Mouse (Mus musculus) liver, embryonic 13.5 days (tissue): ENCODE results near the gene Rer1. TPM values are rescaled to one million over a fixed set of nuclear protein-coding genes. Genes with fewer than 3 reads are reported as not detected.

Experiments
- ATAC-seq: fragments of 200-750 bp; cut with Nextera tagmentation; 2 replicates; pipeline ENCODE4 v1.8.0; 2017; ENCODE audit warnings: low read depth, mild to moderate bottlenecking, moderate number of reproducible peaks, moderate library complexity
- DNase-seq: peaks from one replicate; pipeline ENCODE4 v3.0.0; 2022
- H3K27ac ChIP-seq: fragments of 300-500 bp; sonication (generic); 2 replicates; pipeline ENCODE4 v1.5.1; 2015; ENCODE audit warnings: moderate library complexity, mild to moderate bottlenecking, inconsistent platforms
- H3K27me3 ChIP-seq: fragments of 300-500 bp; sonication (generic); 2 replicates; pipeline ENCODE4 v1.6.1; 2015; ENCODE audit warnings: mild to moderate bottlenecking, inconsistent platforms
- H3K36me3 ChIP-seq: fragments of 300-500 bp; sonication (generic); 2 replicates; pipeline ENCODE4 v1.6.1; 2015; ENCODE audit warnings: mild to moderate bottlenecking, inconsistent platforms
- H3K4me1 ChIP-seq: fragments of 300-500 bp; sonication (generic); replicated peaks from 2 replicates; pipeline ENCODE4 v1.6.1; 2015; ENCODE audit warnings: inconsistent platforms
- H3K4me2 ChIP-seq: fragments of 300-500 bp; sonication (generic); 2 replicates; pipeline ENCODE4 v1.6.1; 2015; ENCODE audit warnings: inconsistent platforms, mild to moderate bottlenecking, moderate library complexity
- H3K4me3 ChIP-seq: fragments of 300-500 bp; sonication (generic); replicated peaks from 2 replicates; pipeline ENCODE4 v1.5.1; 2015; ENCODE audit warnings: mild to moderate bottlenecking, inconsistent platforms
- H3K9ac ChIP-seq: fragments of 300-500 bp; sonication (generic); 2 replicates; pipeline ENCODE4 v1.6.1; 2015; ENCODE audit warnings: mild to moderate bottlenecking, inconsistent platforms
- H3K9me3 ChIP-seq: fragments of 300-500 bp; sonication (generic); replicated peaks from 2 replicates; pipeline ENCODE4 v1.6.1; 2016; ENCODE audit warnings: inconsistent platforms
- WGBS: fragments of 180-500 bp; shearing (Covaris S2); methylation state at CpG from one replicate; pipeline ENCODE4 v1.1.7; 2015; ENCODE audit not compliant: insufficient replicate concordance; 5-methylcytosine and 5-hydroxymethylcytosine counted together
- polyA plus RNA-seq: library from polyadenylated mRNA; unstranded; fragments of >200 nt; fragmentation: Nextera tagmentation; extraction: Ambion mirVana; gene quantifications from 2 replicates; pipeline ENCODE4 v1.2.1, GENCODE M21; 2015

Gene Rer1
- polyA plus RNA-seq, 1 experiment from 2014 or later: 93.6 TPM

DNA sequence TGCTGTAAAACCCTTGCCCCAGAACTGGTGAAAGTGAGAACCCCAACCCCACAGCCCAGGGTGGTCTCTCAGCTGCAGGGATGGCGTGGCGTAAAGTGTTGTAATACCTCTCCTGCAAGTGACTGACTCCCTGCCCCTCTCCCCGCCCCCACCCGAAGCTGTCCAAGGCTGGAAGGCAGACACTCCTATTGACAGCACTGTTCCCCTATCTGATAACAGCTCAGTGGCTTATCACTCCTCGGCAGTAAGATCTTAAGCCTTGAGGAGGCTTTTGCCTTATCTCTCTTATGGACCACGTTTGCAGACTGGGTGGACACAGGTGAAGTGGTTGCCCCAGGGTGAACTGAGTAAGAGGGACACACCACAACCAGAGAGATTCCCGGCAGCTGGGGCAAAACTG, 39.1 kb upstream of the Rer1 start:
- Histone ChIP-seq H3K4me2 (no peak overlapping the region), H3K9ac (no peak overlapping the region), H3K9me3 (no peaks in the 10 kb centered on the region), H3K27ac (no peak overlapping the region), H3K4me1 (peaks cover 57% of the 10 kb centered on the region), H3K36me3 (no peaks in the 10 kb centered on the region), H3K4me3 (no peak overlapping the region), H3K27me3 (no peaks in the 10 kb centered on the region)
- ATAC-seq (peak; percentile 64), DNase-seq (no peak)
- WGBS: 17% methylated on average over 7 of the region's 7 CpGs

DNA sequence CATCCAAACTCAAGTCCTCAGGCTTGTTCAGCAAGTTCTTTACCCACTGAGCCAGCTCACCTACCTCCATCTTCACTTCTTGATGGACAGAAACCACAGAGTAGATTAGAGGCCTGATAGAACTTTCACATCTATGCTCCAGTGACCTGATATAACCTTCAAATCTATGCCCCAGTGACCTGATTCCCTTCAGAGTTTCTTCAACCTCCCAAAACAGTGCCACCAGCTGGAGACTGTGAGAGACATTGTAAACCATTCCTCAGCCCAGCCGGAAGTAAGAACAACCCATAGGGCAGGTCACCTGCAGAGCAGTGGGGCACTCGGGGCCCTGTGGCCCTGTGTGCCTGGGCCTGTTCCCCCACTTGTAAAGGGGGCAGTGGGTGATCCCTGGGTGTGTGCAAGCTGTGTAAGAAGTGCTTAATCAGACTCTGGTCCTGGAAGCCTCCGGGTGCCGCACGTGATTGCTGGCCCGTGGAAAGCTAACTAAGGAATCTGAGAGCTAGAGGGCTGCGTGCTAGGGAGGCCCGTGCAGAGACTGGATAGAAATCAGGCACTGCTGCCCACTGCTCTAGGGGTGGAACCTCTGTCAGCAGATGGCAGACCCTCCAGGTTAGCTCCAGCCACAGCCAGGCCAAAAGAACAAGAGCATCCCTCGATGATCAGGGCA, 37.8 kb upstream of the Rer1 start:
- ATAC-seq (no peak), DNase-seq (no peak)
- no peaks in the 10 kb centered on the region for H3K27me3 ChIP-seq
- H3K4me1 ChIP-seq: peaks cover 64% of the 10 kb centered on the region
- no peak overlapping the region for H3K4me2 ChIP-seq
- no peak overlapping the region for H3K27ac ChIP-seq
- 81% methylated on average over 9 of the region's 9 CpGs for whole genome bisulfite sequencing
- H3K36me3 ChIP-seq: no peaks in the 10 kb centered on the region
- H3K9ac ChIP-seq: no peak overlapping the region
- H3K4me3 ChIP-seq: no peak overlapping the region
- H3K9me3 ChIP-seq: no peaks in the 10 kb centered on the region

GRCm38 (mm10) chr4:155122444-155123040, 36.4 kb upstream of the Rer1 start:
- 57% methylated on average over 16 of the region's 16 CpGs for WGBS
- Histone ChIP-seq H3K4me3 (no peak overlapping the region), H3K9me3 (no peaks in the 10 kb centered on the region), H3K4me1 (peaks cover 76% of the 10 kb centered on the region), H3K4me2 (no peak overlapping the region), H3K27ac (no peak overlapping the region), H3K36me3 (no peaks in the 10 kb centered on the region), H3K27me3 (no peaks in the 10 kb centered on the region), H3K9ac (no peak overlapping the region)
- DNase-seq (no peak), ATAC-seq (no peak)

DNA sequence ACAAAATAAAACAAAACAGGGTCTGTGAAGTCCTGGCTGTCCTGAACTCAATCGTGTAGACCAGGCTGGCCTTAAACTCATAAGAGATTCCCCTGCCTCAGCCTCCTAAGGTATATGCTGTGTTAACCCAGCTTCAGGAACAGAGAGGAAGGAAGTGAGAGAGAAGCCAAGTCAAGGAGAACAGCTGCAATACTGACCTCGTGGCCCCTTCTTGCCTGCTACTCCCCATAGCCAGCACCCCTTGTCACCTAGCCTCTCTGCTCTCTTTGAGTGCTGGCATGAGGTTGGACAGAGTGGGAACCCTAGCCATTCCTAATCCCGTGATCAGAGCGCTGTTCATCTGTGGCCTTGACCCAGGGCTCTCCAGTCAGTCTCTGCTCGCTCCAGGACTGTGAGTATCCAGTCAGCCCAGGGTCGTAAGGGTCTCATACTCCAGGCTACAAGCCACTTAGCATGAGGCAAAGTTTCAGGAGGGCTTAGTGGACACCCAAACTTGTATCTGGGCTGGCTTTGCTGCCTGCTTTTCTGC, 35.8 kb upstream of the Rer1 start:
- no peak overlapping the region for H3K27ac ChIP-seq
- H3K4me2 ChIP-seq: no peak overlapping the region
- ATAC-seq: no peak
- H3K27me3 ChIP-seq: no peaks in the 10 kb centered on the region
- no peaks in the 10 kb centered on the region for H3K9me3 ChIP-seq
- no peak for DNase-seq
- no peak overlapping the region for H3K9ac ChIP-seq
- peaks cover 81% of the 10 kb centered on the region for H3K4me1 ChIP-seq
- no peak overlapping the region for H3K4me3 ChIP-seq
- no peaks in the 10 kb centered on the region for H3K36me3 ChIP-seq
- WGBS: 74% methylated on average over 6 of the region's 6 CpGs

DNA sequence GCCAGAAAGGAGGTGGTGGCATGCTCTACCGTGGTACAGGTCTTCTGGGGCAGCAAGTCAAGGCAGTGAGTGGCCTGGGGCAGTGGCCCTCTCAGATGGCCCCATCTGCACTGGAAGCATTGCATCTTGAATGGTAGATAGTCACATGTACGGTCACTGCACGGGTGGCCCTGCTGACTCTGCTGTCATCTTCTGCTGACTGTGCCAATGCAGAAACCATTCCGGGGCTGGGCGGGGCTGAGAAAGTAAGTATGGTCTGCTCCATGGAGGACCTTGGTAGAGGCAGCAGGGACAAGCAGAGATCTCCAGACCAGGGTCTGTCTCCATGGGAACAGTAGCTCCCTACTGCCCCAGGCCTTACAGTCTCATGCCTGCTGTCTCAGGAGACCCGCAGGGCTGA, 35.0 kb upstream of the Rer1 start:
- no peak for ATAC-seq
- Histone ChIP-seq H3K4me2 (no peak overlapping the region), H3K4me1 (peaks cover 84% of the 10 kb centered on the region)

DNA sequence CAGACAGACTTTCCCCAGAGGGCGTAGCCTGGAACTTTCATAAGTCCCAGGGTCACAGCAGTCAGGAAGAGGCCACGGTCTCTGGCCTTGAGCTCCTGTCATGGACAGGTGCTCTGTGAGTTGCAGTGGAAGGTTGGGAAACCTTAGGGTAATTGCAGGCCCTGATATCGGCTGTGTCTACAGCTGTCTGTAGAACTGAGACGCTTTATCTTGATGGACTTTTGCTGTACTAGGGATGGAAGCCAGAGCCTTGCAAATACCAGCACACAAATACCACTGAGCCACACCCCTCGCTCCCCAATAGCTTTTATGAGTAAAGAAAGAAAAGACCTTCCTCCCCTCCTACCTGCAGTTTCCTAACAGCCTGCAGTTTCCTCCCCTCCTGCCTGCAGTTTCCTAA, 34.4 kb upstream of the Rer1 start:
- ATAC-seq (peak; percentile 51), DNase-seq (no peak)
- H3K4me2 ChIP-seq: no peak overlapping the region
- peaks cover 85% of the 10 kb centered on the region for H3K4me1 ChIP-seq
- H3K9me3 ChIP-seq: no peaks in the 10 kb centered on the region
- H3K36me3 ChIP-seq: no peaks in the 10 kb centered on the region
- peak overlapping the region; percentile 50 for H3K9ac ChIP-seq
- WGBS: 33% methylated on average over 5 of the region's 5 CpGs
- H3K27ac ChIP-seq: peak overlapping the region; percentile 71
- no peaks in the 10 kb centered on the region for H3K27me3 ChIP-seq
- H3K4me3 ChIP-seq: no peak overlapping the region

More for the DNA sequence above, 35.0 kb upstream of the Rer1 start:
- H3K27me3 ChIP-seq: no peaks in the 10 kb centered on the region
- no peaks in the 10 kb centered on the region for H3K36me3 ChIP-seq
- no peaks in the 10 kb centered on the region for H3K9me3 ChIP-seq
- H3K9ac ChIP-seq: peak overlapping the region; percentile 50; the same call in 1 of the 2 replicates
- DNase-seq: no peak
- 83% methylated on average over 6 of the region's 6 CpGs for WGBS
- peak overlapping the region; percentile 71 for H3K27ac ChIP-seq
- no peak overlapping the region for H3K4me3 ChIP-seq

DNA sequence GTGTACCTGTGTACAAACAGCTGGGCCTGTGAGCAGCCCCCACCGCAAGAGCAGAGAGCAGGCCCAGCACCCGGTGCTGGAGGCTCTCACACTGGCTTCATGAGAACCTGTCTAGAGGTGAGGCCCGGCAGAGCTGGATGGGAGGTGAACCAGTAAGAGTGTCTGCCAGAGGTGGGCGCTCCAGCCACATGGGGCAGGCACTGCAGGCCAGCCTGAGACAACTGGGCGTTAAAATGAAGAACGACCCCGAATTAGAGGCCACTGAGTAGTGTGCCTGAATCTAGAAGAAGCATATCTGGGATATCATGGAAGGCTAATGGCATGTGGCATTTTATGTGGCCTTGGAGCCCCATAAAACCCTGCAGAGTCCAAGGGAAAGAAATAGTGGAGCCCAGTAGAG, 33.9 kb upstream of the Rer1 start:
- Histone ChIP-seq H3K4me3 (no peak overlapping the region), H3K27me3 (no peaks in the 10 kb centered on the region), H3K9me3 (no peaks in the 10 kb centered on the region), H3K27ac (peak overlapping the region; percentile 71), H3K4me1 (peaks cover 79% of the 10 kb centered on the region), H3K4me2 (no peak overlapping the region), H3K36me3 (no peaks in the 10 kb centered on the region), H3K9ac (no peak overlapping the region)
- DNase-seq: no peak
- 76% methylated on average over 7 of the region's 7 CpGs for WGBS
- no peak for ATAC-seq

- H3K9me3 ChIP-seq: no peaks in the 10 kb centered on the region
- H3K4me1 ChIP-seq: peaks cover 66% of the 10 kb centered on the region
- H3K27me3 ChIP-seq: no peaks in the 10 kb centered on the region
- no peak for ATAC-seq
- H3K27ac ChIP-seq: no peak overlapping the region
- H3K4me3 ChIP-seq: no peak overlapping the region
- H3K36me3 ChIP-seq: no peaks in the 10 kb centered on the region
- DNase-seq: no peak
- WGBS: 86% methylated on average over 10 of the region's 10 CpGs
- H3K9ac ChIP-seq: no peak overlapping the region
- no peak overlapping the region for H3K4me2 ChIP-seq
Measured at GRCm38 (mm10) chr4:155118278-155118677, 32.1 kb upstream of the Rer1 start.

DNA sequence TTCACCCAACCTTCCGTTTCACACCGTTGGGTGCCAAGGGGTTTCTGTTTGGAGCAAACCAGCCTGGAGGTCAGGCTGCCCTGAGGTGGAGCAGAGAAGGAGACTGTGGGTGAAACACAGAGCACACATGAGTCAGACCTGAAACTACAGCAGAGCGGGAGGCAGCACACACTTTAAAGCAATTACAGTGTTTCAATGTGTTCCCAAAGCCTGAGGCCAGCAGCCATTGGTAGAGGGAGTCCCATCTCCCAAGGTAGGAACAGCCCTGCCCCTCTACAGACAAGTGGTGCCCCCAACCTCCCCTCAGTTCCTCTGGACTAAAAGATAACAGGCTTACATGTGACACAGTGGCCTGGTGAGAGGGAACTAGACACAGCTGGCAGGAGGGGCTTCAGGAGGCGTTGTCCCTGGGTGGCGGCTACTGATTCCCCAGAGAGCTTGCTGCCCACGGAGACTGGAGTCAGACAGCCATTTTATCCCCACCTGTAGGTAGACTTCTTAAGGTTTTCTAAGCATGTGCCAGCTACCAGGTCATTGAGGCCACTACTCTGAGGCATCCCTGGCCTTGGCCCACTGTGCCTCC, 31.3 kb upstream of the Rer1 start:
- 41% methylated on average over 6 of the region's 6 CpGs for WGBS
- DNase-seq (peak; percentile 68), ATAC-seq (peak; percentile 86)
- H3K4me3 ChIP-seq: no peak overlapping the region
- H3K36me3 ChIP-seq: no peaks in the 10 kb centered on the region
- peak overlapping the region; percentile 74 for H3K27ac ChIP-seq
- no peaks in the 10 kb centered on the region for H3K27me3 ChIP-seq
- H3K4me2 ChIP-seq: peak overlapping the region; percentile 41
- no peaks in the 10 kb centered on the region for H3K9me3 ChIP-seq
- H3K9ac ChIP-seq: no peak overlapping the region
- peaks cover 59% of the 10 kb centered on the region for H3K4me1 ChIP-seq

GRCm38 (mm10) chr4:155116607-155117006, 30.4 kb upstream of the Rer1 start:
- H3K36me3 ChIP-seq: no peaks in the 10 kb centered on the region
- H3K27ac ChIP-seq: peak overlapping the region; percentile 74; the same call in 1 of the 2 replicates
- H3K9ac ChIP-seq: no peak overlapping the region
- WGBS: 19% methylated on average over 4 of the region's 4 CpGs
- H3K4me3 ChIP-seq: no peak overlapping the region
- H3K9me3 ChIP-seq: no peaks in the 10 kb centered on the region
- no peaks in the 10 kb centered on the region for H3K27me3 ChIP-seq
- ATAC-seq (peak; percentile 17; the same call in 1 of the 2 replicates), DNase-seq (no peak)
- no peak overlapping the region for H3K4me2 ChIP-seq
- H3K4me1 ChIP-seq: peaks cover 50% of the 10 kb centered on the region

GRCm38 (mm10) chr4:155113766-155114410, 27.7 kb upstream of the Rer1 start:
- Histone ChIP-seq H3K4me3 (no peak overlapping the region), H3K27ac (no peak overlapping the region), H3K27me3 (no peaks in the 10 kb centered on the region), H3K9ac (no peak overlapping the region), H3K4me2 (no peak overlapping the region), H3K36me3 (no peaks in the 10 kb centered on the region), H3K4me1 (peaks cover 36% of the 10 kb centered on the region), H3K9me3 (no peaks in the 10 kb centered on the region)
- ATAC-seq (no peak), DNase-seq (no peak)
- WGBS: 64% methylated on average over 8 of the region's 8 CpGs
